12 mouse cellular contexts compared by ENCODE assay signal in genomic region chr14:64594021-64594561, GRCm38 (mm10).
A peak's percentile ranks its signal among the peaks of the same experiment; 100 is the strongest.
DNase-seq lines count a peak whose midpoint lies in the region; ATAC-seq and TF ChIP-seq lines count a peak whose summit lies in the region.
"Had no signal": no experiment of that assay in that cellular context is flagged by ENCODE, and none has a peak within 500 bp of the region (broad histone marks: within the 10 kb centered on the region; RNA-seq: fewer than 3 reads in every experiment).

No protein-coding gene starts in this region.

- no peaks in the 10 kb centered on the region; the same call in 1 of the 2 replicates for H3K36me3 ChIP-seq in hindbrain, postnatal 0 days (ENCODE audit: insufficient read depth, low read length)
- no peaks in the 10 kb centered on the region for H3K36me3 ChIP-seq in embryonic facial prominence, embryonic 10.5 days (replicated peaks)
- H3K36me3 ChIP-seq: liver, embryonic 12.5 days had no signal

- peak overlapping the region; percentile 96 for H3K9ac ChIP-seq in hindbrain, postnatal 0 days (replicated peaks; ENCODE audit: low read length)
- H3K9ac ChIP-seq: liver, embryonic 12.5 days had no signal

- 14% methylated on average over 7 of the region's 7 CpGs for WGBS in cerebellum, adult 2 months
- WGBS in hindbrain, postnatal 0 days, result 45% methylated on average over 7 of the region's 7 CpGs
- WGBS in lung, adult 2 months, result 69% methylated on average over 7 of the region's 7 CpGs
- WGBS in embryonic facial prominence, embryonic 10.5 days, result 39% methylated on average over 7 of the region's 7 CpGs

- H3K4me1 ChIP-seq in cerebellum, adult 2 months (ENCODE audit: control insufficient read depth, insufficient read depth, low read length), result peaks cover 21% of the 10 kb centered on the region
- peaks cover 11% of the 10 kb centered on the region for H3K4me1 ChIP-seq in hindbrain, postnatal 0 days (ENCODE audit: insufficient read depth, low read length)
- H3K4me1 ChIP-seq in lung, adult 2 months (ENCODE audit: control insufficient read depth, insufficient read depth, low read length), result peaks cover 2% of the 10 kb centered on the region; the same call in 1 of the 2 replicates
- H3K4me1 ChIP-seq in embryonic facial prominence, embryonic 10.5 days, result peaks cover 75% of the 10 kb centered on the region
- H3K4me1 ChIP-seq: liver, embryonic 12.5 days had no signal

- H3K27ac ChIP-seq in cerebellum, adult 2 months (ENCODE audit: insufficient read depth, low read length), result peak overlapping the region; percentile 86
- H3K27ac ChIP-seq in hindbrain, postnatal 0 days, result peak overlapping the region; percentile 97
- no peak overlapping the region for H3K27ac ChIP-seq in embryonic facial prominence, embryonic 10.5 days (replicated peaks)
- H3K27ac ChIP-seq: liver, embryonic 12.5 days had no signal

- peak; percentile 24; the same call in 1 of the 2 replicates for TF ChIP-seq POLR2A in cerebellum, adult 2 months (IDR thresholded peaks at IDR 0.05; ENCODE audit: borderline replicate concordance, insufficient read depth, low read length)
- TF ChIP-seq POLR2A in lung, adult 2 months (IDR thresholded peaks at IDR 0.05; ENCODE audit: borderline replicate concordance, extremely low read depth, low read depth, low read length), result no peak

- peak; percentile 64 to 67 for DNase-seq in cerebellum, adult 2 months
- DNase-seq in cerebellum, postnatal 4 days (ENCODE audit: low spot score in 2 of 2), result no peak
- DNase-seq in right cerebral cortex, postnatal 10 days (ENCODE audit: low spot score in 2 of 2), result peak; percentile 63 to 64
- DNase-seq in right cerebral cortex, postnatal 25 days, result no peak
- peak; percentile 40 for DNase-seq in hindbrain, postnatal 0 days (ENCODE audit: low spot score)
- DNase-seq in lung, adult 2 months, result no peak
- no peak for DNase-seq in embryonic facial prominence, embryonic 10.5 days (ENCODE audit: low spot score)
- DNase-seq in spleen, adult 12 weeks (ENCODE audit: low spot score), result no peak
- DNase-seq: adrenal gland, postnatal 10 days; lung, postnatal 36 days; thymus, postnatal 14 days had no signal

- peak overlapping the region; percentile 77 for H3K4me2 ChIP-seq in hindbrain, postnatal 0 days (ENCODE audit: low read depth, low read length)
- H3K4me2 ChIP-seq: liver, embryonic 12.5 days had no signal

- no peaks in the 10 kb centered on the region for H3K27me3 ChIP-seq in cerebellum, adult 2 months (ENCODE audit: control insufficient read depth, insufficient read depth, low read length)
- H3K27me3 ChIP-seq in hindbrain, postnatal 0 days (ENCODE audit: insufficient read depth, low read length), result no peaks in the 10 kb centered on the region
- H3K27me3 ChIP-seq in embryonic facial prominence, embryonic 10.5 days (replicated peaks; ENCODE audit: low read depth, poor library complexity, severe bottlenecking), result peaks cover 72% of the 10 kb centered on the region

- ATAC-seq in hindbrain, postnatal 0 days, result no peak
- ATAC-seq: liver, embryonic 12.5 days had no signal

- H3K9me3 ChIP-seq in hindbrain, postnatal 0 days (ENCODE audit: low read length), result no peaks in the 10 kb centered on the region
- H3K9me3 ChIP-seq in embryonic facial prominence, embryonic 10.5 days, result no peaks in the 10 kb centered on the region
- H3K9me3 ChIP-seq: liver, embryonic 12.5 days had no signal

- no peak for TF ChIP-seq CTCF in cerebellum, adult 2 months (IDR thresholded peaks at IDR 0.05; ENCODE audit: borderline replicate concordance, insufficient read depth, low read depth, low read length)
- TF ChIP-seq CTCF in hindbrain, postnatal 0 days (IDR thresholded peaks at IDR 0.05; ENCODE audit: low read depth), result no peak
- no peak for TF ChIP-seq CTCF in lung, adult 2 months (IDR thresholded peaks at IDR 0.05; ENCODE audit: insufficient read depth, low read length)

- H3K4me3 ChIP-seq in cerebellum, adult 2 months (replicated peaks; ENCODE audit: insufficient read depth, low read depth, low read length), result peak overlapping the region; percentile 20
- peak overlapping the region; percentile 71; the same call in 1 of the 2 replicates for H3K4me3 ChIP-seq in hindbrain, postnatal 0 days (ENCODE audit: low read length)
- H3K4me3 ChIP-seq in lung, adult 2 months (replicated peaks; ENCODE audit: extremely low read depth, low read depth, low read length), result no peak overlapping the region
- no peak overlapping the region for H3K4me3 ChIP-seq in embryonic facial prominence, embryonic 10.5 days
- H3K4me3 ChIP-seq: liver, embryonic 12.5 days had no signal

Comparison
In these comparisons a context has a peak if more than half of its experiments do, and no peak if none do; other contexts are left out.
1. DNase-seq: peak in cerebellum, adult 2 months (2 of 2), right cerebral cortex, postnatal 10 days (2 of 2) and hindbrain, postnatal 0 days (single experiment); none in cerebellum, postnatal 4 days (0 of 2), right cerebral cortex, postnatal 25 days (single experiment), lung, adult 2 months (single experiment), embryonic facial prominence, embryonic 10.5 days (single experiment) and spleen, adult 12 weeks (single experiment).
2. H3K4me3 ChIP-seq: peak in cerebellum, adult 2 months (single experiment) and hindbrain, postnatal 0 days (single experiment); none in lung, adult 2 months (single experiment) and embryonic facial prominence, embryonic 10.5 days (single experiment).